Mouse (Mus musculus) kidney, postnatal 4 days (tissue): ENCODE data around the gene Rab1a.
"Not testable (repeated sequence)": the region's sequence is repeated elsewhere in the genome, so short reads cannot be mapped to it uniquely, and the experiment has no call there.

Experiments
- DNase-seq, 2 experiments: peaks; one replicate each; pipeline ENCODE4 v3.0.0; 2021; ENCODE audit warnings: mixed read lengths in 2 of 2

The Rab1a gene

DNA sequence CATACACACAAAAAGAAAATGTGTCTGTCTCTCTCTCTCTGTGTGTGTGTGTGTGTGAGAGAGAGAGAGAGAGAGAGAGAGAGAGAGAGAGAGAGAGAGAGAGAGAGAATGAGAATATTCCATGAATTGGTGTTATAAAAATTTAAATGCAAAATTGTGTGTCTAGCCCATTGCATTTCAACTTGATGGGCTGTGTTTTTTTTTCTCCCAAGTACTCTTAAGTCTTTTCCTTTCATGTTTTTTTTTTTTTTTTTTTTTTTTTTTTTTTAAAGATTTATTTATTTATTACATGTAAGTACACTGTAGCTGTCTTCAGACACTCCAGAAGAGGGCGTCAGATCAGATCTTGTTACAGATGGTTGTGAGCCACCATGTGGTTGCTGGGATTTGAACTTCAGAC is 20.4 kb downstream of the Rab1a start:
- DNase-seq, result not testable (repeated sequence)

GRCm38 (mm10) chr11:20224196-20224595 is 23.0 kb downstream of the Rab1a start:
- DNase-seq, result no peak

- no peak for DNase-seq
Measured at GRCm38 (mm10) chr11:20225938-20226337, 24.7 kb downstream of the Rab1a start.

DNA sequence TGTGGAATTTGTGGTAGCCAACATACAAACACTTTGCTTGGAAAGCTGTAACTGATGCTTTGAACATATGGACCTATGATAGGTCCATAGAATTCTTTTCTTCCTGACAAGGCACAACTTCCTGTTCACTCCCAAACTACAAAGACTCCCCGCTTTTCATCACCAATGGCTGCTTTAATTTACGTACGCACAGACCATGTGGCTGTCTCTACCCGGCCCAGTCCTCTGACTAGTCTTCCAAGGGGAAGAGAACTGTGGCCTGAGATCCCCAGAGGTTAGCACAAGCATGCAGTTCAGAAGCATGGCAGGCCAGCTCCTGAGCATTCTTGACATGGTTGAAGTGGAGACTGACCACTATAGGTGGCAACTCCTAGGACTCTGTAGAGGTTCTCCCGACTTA is 27.4 kb downstream of the Rab1a start:
- DNase-seq, result no peak

DNA sequence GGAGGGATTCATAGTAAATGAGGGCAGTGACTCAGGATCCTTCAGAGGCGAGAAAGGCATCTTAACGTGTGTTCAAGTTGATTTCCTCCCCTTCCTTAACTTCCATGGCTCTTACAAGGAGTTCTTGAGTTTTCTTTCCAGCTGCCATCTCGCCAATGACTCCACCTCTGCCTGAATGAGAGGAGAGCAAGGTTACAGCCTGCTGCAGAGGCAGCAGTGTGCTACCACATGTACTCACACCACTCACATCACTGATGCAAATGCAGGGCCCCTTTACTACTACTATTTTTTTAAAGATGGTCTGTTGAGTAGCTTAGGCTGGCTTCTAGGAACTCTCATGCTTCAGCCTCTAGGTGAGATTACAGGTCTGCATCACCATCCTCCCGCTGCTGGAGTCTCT is 28.1 kb downstream of the Rab1a start:
- DNase-seq, result no peak

- DNase-seq, result no peak
Measured at GRCm38 (mm10) chr11:20230286-20230685, 29.1 kb downstream of the Rab1a start.

- DNase-seq, result peak in 1 of 2 experiments; percentile 45
Measured at GRCm38 (mm10) chr11:20231128-20231878, 30.1 kb downstream of the Rab1a start.

DNA sequence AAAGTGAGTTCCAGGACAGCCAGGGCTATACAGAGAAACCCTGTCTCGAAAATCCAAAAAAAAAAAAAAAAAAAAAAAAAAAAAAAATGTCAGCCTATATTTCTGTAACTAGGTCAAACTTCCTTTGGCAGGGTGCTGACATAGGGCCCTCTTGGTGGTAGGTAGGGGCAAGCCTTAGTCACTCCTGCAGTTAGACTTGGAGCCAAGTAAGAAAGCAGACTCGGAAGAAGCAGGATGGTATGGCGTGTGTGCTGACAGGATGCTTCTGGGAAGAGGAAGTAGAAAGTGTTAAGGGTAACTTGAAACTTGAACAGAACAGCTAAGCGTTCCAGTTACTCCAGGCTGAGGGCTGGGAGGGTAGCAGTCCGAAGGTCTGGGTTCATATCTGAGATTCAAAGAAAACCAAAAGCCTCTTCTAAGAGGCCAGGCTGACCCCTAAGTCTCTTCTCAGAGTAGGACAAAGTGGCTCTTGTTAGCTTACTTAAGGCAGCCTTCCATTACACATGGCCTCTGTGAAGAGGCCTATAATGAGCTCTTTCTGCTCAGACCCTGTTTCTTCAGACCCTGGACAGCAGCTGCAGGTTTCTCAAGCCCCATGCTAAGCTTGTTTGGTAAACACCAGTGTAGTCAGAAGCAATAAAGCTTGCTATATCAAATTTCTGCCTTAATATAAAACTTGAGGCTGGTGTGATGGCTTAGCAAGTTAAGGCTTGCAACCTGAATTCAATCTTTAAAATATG is 31.0 kb downstream of the Rab1a start:
- DNase-seq, result no peak

GRCm38 (mm10) chr11:20234233-20234632 is 33.0 kb downstream of the Rab1a start:
- no peak for DNase-seq

DNA sequence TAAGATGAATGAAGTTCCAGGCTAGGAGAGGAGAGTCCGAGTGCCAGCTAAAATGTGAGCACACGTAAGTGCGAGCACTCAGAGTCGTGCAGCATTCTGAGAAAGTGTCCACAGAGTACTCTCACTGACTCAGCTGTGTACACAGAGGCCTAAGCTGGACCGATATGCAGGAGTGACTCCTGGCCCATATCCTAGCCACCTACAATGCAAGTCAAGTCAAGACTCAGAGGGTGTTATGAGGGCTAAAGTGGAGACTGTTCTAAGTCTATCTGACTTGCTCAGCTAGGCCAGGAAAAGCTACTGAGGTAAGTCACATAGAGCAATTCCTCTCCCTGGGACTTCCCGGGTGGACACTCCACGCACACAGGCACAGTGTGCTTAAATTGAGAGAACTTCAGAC is 35.8 kb downstream of the Rab1a start:
- DNase-seq, result no peak

GRCm38 (mm10) chr11:20237976-20238375 is 36.7 kb downstream of the Rab1a start:
- no peak for DNase-seq

DNA sequence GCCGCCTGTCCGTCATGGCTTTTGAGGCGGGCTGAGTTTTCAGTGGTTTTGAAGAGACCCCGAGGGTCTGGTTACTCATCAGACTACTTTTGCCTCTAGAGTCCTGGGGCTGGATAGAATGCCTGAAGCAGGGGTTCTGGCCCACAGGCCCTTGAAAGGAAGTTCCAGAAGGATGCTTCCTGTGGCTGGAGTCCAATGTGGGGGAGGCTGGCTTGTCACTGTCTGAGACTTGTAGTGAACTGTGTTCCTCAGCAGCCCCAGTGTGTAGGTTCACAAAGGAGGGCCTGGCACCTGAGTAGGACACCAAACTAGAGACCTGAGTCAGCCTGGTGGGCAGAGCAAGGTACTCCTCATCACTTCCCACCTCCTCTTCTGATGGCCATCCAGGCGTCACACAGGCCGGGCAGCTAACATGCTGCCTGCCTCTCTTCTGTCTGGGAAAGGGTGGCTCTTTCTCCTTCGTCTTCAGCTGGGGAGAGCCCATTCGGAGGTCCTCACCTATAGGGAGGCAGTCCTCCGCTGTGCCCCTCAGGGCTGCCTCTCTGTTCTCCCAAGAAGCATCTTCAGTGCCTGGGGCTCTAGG is 38.1 kb downstream of the Rab1a start:
- peak; percentile 29 to 35 for DNase-seq

DNA sequence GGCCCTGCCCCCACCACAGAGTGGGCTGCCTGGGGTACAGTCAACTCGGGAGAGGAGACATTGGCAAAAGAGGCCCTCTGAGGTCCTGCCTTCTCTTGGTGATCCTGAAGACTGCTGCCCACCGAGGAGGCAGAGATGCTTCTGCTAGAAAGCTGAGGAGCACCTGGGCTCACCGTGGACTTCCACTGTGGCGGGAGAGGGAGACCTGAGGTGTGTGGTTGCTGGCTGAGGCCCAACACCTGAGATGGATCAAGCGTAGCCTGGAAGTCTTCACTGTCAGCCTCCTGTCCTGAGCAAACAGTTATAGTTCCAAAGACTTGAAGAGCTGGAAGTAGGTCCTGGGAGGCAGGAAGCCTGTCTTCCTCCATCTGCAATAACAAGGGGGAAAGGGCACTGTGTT is 39.1 kb downstream of the Rab1a start:
- DNase-seq, result no peak

GRCm38 (mm10) chr11:20241311-20241710 is 40.1 kb downstream of the Rab1a start:
- DNase-seq, result no peak

GRCm38 (mm10) chr11:20242366-20243056 is 41.3 kb downstream of the Rab1a start:
- no peak for DNase-seq

- peak; percentile 28 to 63 for DNase-seq
Measured at GRCm38 (mm10) chr11:20243214-20243913, 42.1 kb downstream of the Rab1a start.

DNA sequence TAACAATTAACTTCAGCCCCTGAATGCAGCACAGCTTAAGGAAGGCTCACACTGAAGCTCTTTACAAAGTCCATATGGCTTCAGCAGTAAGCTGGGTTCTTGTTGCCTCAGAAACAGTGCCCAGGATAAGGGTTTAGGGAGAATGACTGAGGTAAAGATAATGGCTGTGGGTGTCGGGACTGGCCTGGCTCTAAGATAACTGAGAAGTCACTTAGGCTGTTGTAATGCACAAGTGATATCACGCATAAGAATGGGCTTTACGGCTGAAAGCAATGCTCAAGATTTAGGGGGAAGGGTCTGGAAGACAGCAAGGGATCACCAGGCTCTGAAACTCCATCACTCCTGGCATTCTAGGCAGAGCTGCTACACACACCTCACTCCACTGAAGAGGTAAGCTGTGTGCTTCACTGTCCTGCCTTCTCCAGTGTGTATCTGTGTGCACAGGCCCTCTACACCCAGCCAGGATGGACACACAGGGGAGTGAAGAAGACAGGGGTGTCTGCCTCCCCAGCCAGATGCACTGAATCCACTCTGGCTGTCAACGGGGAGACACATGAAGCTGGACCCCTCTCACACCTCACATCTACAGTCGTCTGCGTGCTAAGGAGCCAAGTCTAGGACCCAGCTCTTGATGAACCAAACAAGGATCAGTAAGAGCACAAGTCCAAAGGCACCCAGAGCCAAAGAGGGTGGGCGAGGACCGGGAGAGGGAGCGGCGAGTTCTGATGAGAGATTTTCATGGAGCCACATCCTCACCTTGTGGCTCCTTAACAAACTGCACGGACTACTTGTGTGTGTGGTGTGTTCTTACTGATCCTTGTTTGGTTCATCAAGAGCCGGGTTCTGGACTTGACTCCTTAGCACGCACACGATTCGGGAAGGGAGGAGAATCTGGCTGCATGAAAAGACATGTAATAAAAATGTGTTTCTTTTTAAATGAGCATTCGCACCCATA is 43.4 kb downstream of the Rab1a start:
- DNase-seq, result peak in 1 of 2 experiments; percentile 27

DNA sequence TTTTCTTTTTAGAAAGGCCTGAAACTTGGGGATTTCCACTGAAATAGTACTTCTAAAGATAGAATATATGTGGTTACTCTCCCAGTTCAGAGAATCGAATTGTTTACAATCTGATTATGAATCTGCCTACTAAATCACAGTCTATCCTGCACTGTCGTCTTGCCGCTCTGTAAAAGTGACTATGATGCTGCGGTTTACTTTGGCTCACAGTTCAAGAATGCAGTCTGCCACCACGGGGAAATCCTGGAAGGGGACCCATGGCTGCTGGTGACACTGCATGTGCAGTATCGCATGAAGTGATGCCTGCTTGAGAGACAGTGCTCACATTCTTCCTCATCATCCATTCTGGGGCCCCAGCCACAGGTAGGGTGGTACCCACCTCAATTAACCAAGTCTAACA is 44.1 kb downstream of the Rab1a start:
- DNase-seq, result no peak

- no peak for DNase-seq
Measured at GRCm38 (mm10) chr11:20246616-20247015, 45.4 kb downstream of the Rab1a start.

DNA sequence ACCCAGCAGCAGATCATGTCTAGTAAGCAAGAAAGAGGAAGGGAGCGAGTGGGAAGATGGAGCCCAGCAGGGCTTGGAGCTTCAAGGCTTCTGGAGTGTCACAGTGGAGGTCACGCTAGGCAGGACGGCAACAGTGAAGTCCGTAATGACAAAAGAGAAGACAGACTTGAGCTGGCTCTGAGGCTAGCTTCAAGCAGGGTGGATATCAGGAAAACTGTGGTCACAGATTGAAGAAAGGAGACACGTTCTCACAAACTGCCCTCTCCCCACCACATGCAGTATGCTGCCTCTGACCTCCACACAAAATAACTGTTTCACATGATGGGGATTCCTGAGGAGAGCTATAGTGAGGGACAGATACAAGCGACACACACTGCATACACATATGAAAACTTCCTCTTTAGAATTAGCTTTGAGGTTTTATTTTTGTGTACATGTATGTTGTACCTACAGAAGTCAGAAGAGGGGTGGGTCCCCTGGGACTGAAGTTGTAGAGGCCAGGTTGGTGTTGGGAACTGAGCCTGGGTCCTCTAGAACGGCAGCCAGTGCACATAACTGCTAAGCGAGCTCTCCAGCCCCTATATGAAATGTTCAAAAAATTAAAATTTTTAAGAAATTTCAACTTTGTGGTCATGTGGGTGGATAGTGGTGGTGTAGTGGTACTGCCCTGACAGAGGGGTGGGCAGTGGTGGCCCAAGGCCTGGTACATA is 46.1 kb downstream of the Rab1a start:
- no peak for DNase-seq

DNA sequence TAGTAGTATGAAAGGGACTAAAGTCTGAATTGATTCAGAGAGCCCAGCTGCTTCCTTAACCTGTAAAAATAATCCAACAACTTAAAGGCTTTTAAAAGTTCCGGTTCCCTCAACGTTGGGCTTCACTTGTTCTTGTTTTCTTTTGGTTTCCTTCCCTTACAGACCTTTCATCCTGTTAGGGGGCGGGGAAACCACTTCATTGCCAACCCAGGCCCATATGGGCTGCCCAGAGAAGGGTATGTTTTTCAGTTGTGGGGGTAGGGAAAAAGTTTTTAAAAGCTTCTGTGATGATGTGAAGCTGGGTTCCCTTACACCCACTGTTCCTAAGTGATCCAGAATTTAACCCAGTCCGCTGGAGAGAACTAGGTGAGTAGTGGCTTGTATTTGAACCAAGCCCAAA is 47.0 kb downstream of the Rab1a start:
- DNase-seq, result no peak
